Mouse (Mus musculus): ENCODE results near the gene Fbxl8.

GRCm38 (mm10) chr8:105275840-105276239 is 11.4 kb downstream of the Fbxl8 start, which contains the start of gene Nol3:
- TF ChIP-seq GATA1 (IDR thresholded peaks at IDR 0.05; ENCODE audit: borderline replicate concordance, low read length) (no peak), FLI1 (IDR thresholded peaks at IDR 0.05; ENCODE audit: low read length) (no peak)

Data from megakaryocyte, embryonic 14.5 days (primary cell).